Mouse (Mus musculus): ENCODE measurements at regions not wholly inside any gene's neighbourhood (a gene's known extent, or its start where the extent isn't known, plus 50 kb on each side); places are given as distances from the start of the nearest gene placed in this dataset.
"Not testable (repeated sequence)": the region's sequence is repeated elsewhere in the genome, so short reads cannot be mapped to it uniquely, and the experiment has no call there.

DNA sequence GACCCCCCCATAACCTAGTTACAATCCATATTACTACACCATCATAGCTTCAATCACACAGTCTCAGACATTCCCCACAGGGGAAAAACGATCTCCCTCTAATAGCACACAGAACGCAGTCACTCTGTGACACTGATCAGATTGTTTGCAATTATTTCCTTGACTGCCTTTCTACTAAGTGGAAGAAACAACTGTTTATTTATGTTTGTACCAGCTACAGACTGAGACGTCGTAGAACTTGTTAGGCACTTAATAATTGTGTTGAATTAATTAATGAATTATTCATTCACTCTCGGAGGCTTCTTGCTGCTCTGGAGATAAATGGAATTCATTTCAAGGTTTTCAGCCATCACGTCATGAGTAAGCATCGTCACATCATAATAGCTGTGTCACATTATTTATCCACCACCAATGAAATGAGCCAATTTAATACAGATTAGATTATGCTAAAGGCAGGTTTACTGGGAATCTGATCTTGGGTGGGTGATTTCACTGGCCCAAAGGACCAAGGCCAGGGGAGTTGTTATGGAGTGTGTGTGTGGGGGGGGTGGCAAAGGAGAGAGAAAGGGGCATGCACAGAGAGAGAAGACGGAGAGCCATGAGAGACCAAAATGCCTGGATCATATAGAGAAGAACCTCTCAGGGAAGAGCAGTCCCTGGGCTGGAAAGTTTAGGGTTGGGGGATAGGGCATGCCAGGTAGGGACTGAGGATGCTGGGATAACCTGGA lies 355.7 kb upstream of the Zwint start:
- DNase-seq, result no peak

DNA sequence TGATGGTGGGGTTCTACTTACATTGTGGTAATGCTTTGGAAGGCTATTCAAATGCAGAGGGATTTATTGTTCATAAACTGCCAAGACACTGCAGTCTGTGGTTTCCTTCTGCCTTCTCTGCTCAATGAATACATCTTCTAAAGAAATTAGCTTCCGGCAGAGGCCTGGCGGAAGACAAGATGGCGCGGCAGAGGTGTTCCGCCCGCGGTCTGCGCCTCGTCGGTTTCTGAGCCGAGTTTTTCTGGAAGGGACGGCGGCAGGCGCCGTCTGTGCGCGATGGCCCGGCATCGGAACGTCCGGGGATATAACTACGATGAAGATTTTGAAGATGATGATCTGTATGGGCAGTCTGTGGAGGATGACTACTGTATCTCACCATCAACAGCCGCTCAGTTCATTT lies 345.6 kb upstream of the Zwint start:
- DNase-seq, result not testable (repeated sequence)

DNA sequence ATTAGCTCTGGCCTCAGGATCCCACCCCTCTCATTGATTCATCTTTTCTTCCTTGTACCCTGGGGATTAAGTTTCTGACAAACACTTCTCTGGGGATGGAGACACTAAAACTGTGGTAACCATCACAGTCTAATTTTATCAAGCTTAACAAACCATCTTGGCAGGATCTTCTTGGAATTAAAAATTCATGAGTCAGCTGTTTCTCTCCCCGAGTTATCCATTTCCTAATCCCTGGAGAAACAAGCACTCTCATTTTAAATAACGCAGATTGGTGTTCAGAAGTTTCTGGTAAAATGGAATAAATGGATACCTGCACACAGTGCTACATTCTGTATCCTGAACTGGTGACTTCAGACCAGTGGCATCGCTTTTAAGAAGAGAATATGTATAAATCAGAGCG lies 336.3 kb upstream of the Zwint start:
- no peak for DNase-seq

DNA sequence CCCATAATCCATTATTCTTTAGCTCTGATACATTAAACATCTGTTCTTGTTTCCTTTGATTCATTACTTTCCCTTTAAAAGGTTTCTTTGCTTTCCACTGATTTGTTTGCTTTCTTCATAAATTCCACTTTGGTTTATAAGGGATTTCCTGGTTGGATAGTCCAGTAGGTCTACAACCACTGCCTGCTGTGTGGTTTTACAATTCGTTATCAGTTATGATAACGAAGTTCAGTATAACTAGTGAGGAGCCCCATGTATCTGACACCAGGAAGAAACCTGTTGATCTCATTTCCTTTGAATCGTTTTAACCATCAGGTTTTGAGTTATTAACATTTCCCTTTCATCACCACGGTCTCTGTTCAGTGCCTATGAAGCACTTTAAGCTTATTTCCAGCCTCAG lies 334.3 kb upstream of the Zwint start:
- DNase-seq, result no peak

DNA sequence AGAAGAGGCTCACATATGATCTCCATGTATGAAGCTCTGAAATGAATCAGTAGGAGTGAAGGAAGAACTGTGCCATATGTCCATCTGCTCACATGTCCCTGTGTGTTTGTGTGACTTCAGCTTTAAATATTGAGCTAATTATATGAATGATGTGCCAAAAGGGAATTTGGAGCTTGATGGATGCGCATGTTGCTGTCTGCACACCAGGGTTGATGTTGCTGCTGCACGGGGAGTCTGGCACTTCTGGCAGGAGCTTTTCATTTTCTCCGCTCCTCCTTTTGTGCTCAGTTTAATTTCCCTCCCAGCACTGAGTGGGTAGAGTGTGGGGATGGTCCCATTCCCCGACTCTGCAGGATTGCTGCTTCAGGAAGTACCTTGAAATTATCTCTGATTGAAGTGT lies 328.0 kb upstream of the Zwint start:
- DNase-seq, result no peak

DNA sequence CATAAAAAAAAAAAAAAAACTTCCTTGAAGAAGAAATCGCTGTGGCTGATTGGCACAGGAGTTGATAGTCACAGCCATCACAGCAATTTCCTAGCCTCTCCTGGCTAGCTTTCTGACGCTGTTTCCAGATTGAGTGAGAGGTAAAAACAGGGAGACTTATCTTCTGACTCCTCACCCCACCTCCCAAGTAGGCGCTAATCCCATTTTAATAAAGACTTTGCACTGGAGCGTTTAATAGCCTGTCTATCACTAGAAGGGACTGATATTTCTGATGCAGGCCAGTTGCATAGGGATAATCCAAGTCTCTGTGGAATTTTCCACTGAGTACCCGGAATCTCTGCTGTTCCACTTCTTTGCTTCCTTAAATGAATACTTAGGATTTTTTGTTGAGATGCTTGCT lies 307.4 kb upstream of the Zwint start:
- DNase-seq, result no peak

DNA sequence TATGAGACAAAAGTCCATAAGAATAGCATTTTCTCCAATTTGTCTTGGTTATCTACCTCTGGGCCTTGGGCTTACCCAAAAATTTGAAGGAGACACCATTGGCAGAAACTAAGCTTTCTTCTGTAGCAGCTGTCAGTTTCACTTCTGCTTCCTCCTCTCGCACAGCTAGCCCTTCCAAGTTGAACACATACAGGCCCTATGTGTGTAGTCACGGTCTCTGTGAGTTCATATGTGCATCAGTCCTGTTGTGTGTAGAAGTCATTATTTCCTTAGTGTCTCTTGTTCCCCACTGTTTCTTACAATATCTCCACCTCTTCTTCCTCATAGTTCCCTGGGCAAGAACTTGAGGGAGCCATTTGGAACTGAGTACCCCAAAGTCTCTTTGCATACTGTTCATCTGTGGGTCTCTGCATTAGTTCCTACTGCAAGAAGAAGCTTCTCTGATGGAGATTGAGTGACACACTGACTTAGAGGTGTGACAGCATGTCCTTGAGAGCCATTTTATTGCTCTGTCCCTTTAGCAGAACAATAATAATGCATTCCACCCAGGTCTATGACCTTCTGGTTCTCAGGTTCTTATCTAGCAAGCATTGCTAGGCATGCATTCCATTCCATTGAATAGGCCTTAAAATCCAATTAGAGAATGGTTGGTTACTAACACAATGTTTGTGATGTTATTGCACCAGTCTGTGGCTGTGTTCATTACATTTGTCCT lies 306.5 kb upstream of the Zwint start:
- no peak for DNase-seq

DNA sequence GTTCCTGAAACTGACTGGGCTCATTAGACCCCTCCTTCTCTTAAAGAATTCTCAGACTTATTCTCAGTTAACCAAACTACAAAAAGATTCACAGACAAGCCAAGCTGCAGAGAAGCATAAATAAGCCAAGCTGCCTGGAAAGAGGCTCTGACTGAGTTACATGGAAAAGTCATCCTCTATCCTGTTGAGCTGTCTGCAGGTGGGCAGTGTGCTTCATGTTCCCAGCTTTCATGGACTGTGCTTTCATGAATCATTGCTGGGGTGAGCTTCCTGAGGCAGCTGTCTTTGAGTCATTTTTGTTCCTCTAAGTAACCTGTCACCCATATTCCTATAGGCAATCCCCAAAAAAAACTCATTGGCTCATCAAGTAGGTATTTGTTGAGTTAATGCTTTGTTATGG lies 301.8 kb upstream of the Zwint start:
- no peak for DNase-seq

DNA sequence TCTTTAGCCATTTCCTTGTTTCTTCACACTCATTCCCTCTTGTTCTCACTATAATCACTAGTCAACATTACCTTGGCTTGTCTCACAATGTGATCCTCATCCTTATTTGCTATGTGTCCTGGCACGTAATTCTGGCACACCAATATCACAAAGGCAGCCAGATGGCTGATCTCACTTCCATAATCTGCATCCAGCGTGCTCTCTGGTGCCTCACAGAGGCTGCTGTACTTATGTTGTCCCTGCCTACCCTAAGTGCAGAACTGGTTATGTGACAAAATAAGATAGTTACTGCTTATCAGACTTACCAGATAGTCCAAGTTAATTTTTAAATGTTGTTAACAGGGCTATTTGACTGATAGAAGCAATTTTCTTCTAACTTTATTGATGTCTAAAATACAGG lies 301.1 kb upstream of the Zwint start:
- DNase-seq, result peak in 1 of 2 experiments; percentile 6

DNA sequence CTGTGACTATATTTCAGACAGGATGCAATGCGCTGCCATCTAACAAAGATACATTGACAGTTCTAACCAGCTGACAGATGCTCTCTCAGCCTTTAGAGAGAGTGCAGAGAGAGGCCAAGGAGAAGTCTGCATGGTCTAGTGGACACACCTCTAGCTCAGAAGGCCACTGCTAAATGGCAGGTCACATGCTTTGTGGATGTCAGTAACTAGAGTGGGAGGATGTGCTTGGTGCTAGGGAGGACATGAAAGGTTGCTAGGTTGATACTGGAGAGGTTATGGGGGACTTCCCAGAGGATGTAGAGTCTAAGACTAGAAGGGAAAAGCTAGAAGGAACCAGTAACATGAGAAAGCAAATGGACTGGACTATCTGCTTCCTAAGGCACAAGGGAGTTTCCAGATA lies 271.3 kb upstream of the Zwint start:
- DNase-seq, result no peak

DNA sequence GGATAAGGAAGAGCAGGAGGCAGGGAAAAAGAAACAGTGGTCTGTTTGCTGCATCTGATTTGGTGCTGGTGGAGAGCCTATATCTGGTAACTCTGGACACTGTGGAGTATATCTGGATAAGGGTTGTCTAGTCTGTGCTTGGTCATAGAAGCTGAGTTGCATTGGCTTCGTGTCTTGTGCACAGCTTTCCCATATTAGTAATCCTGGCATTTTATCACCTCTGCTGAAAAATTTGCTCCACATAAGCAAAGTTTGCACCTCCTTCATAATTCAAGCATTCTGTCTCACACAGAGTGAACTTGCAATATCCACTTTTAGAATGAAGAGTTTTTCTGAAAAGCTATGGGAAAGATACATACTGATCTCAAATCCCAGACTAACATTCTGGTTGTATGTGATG lies 269.8 kb upstream of the Zwint start:
- DNase-seq, result no peak

DNA sequence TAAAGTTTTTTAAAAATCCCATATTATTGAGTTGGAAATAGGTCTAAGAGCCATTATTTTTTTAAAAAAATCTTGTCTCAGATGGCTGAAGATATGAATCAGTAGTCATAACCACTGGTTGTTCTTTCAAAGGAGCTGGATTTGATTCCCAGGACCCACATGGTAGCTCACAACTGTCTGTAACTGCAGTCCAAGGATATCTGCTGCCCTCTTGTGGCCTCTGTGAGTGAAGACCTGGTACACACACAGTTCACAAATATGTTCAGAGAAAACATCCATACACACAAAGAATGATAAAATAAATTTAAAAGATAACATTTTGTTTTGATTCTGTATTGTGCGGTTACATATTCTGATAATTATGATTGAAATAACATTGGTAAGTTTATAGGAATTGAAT lies 263.2 kb upstream of the Zwint start:
- peak in 1 of 2 experiments; percentile 16 for DNase-seq

DNA sequence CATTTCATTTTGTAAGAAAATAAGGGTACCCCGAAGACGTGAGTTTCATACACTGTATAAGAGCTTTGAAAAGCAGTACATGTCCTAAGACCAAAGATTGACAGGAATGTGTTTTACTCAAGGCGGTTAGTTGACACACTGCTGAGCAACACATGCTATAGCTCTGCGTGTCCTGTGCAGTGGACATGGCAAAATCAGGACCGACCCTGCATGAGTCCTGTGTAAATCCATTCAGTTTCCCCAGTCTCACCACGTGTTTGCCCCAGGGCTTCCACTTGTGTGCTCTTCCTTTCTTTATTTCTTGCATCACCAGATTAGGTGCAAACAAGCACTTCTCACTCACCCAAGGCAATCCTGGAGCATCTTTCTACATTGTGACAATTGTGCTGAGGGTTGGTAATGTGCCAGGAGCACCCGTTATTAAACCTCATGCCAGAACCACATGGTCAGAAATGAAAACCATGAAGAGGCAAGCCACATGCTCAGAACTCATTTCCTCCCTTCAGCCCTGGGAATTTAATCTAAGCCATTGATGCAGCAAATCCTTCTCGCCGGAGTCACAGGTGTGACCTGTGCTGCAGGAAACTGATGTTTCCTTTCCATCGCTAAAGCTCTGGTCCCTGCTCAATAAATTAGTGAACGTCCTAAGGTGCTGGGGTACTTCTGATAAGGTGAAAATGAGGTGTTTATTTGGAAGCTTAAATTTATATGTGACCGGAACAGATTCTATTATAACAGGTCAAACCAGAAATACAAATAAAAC lies 261.2 kb upstream of the Zwint start:
- DNase-seq, result peak; percentile 10 to 22

DNA sequence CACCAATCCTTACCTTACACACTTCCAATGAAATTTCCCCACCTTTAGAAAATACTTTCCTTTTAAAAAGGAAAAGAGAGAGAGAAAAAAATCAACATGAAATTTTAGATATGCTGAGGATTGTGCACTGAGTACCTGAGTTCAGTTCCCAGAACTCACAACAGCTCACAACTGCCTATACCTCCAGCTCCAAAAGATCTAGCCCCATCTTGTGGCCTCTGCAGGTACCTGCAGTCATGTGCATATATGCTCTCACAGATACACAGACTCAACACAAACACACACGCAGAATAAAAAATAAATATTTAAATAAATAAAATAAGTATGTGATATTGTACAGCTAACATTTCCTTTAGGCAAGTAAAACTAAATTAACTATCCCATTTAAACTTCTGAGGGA lies 260.3 kb upstream of the Zwint start:
- DNase-seq, result no peak

DNA sequence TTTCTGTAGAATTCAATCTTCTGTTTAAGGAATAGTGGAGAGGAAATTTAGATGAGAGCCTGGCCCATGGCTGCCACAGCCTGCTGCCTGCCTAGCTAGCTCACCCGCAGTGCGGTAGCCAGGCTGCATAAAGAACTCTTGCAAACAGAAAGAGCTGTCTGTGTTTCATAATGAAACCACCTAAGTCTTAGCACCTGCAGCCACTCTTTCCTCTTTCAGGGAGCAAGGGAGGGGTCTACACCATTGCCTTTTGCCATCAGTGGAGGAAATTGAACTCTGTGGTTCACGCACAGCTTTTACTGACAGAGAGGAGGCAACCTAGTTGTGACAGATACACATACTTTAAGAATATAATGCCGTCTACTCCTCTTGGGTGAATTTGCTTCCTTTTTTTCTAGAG lies 251.4 kb upstream of the Zwint start:
- no peak for DNase-seq

DNA sequence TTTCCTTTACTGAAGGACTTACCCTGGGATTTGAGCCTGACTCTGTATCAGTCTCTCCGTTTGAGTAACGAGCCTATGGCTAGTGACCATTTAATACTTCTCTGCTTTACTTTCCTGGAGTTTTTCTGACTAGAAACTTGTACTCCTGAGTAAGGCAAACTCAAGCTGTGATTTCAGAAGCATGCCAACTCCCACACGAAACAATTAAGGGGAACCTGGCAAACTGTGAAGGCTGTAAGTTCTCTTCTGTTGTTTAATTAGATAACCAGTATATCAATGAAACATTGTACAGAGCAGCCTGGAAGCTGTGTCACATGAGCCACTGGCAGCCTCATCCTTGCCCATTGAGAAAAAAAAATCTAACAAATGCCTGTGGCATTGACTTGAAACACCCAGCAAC lies 244.3 kb upstream of the Zwint start:
- no peak for DNase-seq

DNA sequence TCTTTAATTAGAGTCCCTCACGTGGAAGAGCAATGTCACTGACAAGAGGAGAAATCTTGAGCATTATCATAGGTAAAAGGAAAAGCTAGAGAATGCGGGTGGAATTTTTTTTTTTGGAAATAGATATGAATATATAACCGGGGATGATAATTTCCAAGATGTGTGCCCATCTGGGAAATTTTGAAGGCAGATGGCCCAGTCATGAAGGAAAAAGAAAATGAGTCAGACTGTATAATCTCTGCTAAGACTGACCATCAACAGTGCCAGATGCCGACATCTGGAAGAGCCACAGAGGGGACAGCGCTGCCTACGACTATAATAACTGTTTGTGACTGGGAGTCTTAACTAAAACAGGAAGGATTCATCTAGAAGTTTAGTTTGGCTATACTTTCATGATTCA lies 243.0 kb upstream of the Zwint start:
- DNase-seq, result no peak

DNA sequence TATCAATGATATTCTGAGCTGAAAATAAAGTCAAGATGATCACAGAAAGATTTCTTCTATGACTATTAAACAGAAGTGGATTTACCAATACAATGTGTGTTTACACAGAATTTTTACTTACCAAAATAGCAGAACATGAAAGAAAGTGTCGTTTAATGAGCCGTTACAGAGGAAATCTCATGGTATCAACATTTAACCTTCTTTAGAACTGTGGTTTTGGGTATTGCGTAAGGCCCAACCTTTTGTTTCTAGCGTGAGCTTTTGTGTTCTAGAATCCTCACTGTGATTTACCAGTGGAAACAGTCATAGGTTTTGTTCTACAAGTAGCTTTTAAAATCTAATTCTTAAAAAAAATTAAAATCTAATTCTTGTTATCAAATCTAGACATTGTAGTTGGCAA lies 200.0 kb upstream of the Zwint start:
- no peak for DNase-seq

DNA sequence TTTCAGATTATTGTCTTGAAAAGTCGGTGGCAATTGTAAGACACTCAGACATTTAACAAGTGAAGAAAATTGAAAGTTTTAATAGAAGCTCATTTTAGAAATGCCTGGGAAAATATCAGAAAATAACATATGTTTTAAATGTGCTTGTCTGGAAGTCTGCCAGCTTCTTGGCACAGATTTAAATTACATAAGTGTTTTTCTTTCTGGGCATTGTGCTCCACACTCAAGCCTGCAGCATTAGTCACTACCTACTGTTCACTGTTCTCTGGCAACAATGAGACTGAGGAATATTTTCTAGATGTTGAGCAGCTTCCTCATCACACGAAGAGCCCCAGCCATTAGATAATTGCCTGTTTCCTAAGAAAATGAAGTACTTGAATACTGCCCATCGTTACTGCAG lies 170.3 kb upstream of the Zwint start:
- peak in 1 of 2 experiments; percentile 6 for DNase-seq

DNA sequence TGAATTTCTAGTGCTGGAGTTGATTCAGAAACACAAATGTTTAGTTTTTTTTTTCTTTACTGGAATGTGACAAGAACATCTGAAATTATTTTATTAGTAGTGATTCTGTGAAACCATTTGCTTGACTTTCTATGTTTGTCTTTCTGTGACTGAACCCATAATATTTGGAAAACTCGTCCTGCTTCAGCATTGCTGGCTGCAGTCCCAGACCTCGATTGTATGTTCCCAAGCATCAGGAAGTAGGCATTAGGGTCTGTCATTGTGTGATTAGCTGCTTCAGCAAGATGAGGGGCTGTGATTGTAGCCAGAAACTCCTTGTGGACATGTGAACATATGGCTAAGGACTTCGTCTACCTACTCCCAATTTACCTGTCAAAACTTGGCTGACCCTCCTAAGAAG lies 122.2 kb upstream of the Zwint start:
- DNase-seq, result no peak

DNA sequence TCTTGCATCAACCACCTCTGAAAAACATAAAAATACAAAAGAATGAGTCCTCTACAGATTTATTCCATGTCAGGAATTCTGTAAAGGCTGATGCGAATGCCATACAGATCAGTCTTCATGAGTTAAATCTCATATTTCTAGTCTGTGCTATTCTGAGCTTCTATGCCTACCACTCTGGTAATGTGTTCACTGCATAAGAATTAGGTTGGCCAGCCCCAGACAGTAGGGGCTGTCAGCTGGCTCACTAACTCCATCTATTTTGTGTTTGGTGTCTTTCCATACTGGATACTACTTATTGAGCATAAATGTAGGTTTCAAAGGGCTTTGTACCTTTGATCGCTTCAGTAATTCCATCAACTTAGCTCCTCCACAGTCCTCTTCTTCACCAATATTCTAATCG lies 121.2 kb upstream of the Zwint start:
- DNase-seq, result no peak

DNA sequence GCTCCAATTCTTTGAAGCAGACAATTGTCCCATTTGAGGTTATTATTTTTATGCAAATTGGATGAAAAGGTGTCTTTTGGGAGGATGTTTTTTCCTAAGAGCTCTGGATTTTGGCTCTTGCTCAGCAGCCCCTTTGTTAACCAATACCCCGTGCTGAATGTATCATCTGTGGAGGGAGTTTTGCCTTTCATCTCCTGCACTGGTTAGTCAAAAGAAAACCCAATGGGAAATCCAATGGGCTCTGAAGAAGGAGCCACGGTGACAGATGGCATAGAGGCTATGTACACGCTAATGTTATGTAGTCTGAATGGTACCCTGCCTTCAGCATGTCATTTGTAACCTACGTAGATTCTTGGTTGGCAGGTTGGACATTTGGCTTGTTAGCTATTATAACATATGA lies 120.8 kb upstream of the Zwint start:
- no peak for DNase-seq

DNA sequence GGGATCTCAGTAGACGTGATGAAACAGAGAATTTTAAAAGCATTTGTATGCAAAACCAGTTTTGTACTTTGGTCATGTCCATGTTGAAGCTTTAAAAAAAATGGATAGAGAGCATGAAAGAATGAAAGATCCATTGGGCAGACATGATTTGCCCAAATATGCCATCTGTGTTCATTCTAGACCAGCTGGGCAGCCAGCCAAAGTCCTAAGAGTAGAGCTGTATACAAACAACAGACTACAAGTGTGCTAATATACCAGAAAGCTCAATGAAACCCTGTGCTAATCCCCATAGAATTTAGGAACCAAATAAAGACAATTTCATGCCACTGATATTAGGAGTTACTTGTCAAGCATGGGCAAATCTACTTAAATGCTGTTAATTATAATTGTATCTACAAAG lies 105.1 kb upstream of the Zwint start:
- DNase-seq, result peak; percentile 25 to 54

DNA sequence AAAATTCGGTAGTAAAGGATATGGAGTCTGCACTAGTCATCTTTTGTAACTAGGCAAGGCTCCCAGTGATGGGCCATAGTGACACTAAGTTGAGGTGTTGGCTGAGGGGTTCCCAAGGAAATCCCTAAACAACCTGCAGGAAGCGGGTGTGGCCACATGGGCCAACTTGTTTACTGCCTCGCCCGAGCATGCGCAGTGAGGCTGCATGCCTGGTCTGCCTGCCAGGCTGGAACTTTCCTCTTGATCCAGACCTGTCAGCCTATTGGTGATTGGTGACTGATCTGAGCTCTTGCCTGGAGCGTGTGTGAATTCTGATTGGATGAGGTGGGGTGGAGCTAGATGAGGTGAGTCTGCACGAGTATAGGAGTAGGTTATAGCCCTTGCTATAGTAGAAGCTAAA lies 103.1 kb upstream of the Zwint start:
- DNase-seq, result no peak

All from cerebellum, postnatal 25 days (tissue).